Mouse (Mus musculus): ENCODE data around the gene Olfr731.

Olfr731 gene

DNA sequence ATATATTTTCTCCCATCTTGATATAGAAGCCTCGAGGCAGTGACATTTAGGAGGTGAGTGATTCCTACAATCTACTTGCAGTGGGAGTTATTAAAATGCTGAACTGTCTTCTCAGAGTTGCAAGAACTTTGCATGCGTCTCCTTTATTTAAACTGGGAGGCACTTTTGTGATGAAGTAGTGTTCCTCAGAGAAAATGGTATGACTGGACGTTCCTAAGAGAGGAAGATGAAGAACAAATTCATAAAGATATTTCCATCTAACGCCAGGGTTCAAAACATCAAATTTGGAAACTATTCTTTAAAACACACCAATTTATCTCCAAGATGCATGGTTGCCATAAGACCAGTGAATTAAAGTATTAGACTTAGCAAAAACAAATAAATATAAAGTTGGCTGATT, at the start of gene Olfr731:
Gene Olfr731 (minus strand): TSS at position 101 of the 400 bp plus-strand sequence.
- DNase-seq (ENCODE audit: low read depth): no peak

DNA sequence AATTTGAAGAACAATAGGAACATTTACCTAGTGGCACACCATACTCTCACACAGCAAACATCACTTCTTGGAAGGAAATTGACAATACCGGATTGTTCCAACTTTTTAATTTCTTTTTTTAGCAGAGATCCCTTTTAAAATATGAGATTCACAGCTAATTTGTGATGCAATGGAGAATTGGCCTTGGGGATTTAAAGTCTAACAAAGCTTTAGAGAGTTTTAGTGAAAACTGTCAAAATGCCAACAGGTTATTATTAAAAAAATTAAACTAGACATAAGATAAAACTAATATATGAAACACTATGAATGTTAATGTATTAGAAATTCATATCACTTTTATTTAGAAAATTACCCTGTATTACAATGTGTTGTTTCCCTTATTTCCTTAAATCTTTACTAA, 42.4 kb upstream of the Olfr731 start, which contains the start of gene Olfr732:
Gene Olfr732 (minus strand): TSS at position 101 of the 400 bp plus-strand sequence.
- no peak for DNase-seq (ENCODE audit: low read depth)

DNA sequence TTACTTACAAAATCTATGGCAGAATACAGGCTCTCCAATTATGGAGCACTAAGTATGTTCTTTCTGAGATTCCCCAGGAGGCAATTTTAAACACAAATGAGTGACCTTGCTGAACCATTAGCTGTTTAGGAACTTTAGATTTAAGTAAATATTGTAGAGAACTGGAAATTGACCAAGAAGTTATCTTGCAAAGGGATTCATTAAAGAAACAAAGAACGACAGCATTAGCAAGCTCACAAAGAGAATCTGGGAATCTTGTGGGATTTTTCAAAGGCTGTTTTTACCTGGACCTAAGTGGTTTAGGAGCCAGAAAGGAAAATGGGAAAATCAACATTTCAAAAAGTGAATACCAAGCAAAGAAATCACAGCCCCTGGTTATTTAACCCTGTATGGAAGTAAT, 53.6 kb downstream of the Olfr731 start, which contains the start of gene Olfr730:
Gene Olfr730 (minus strand): TSS at position 101 of the 400 bp plus-strand sequence.
- no peak for DNase-seq (ENCODE audit: low read depth)
